Mouse (Mus musculus): ENCODE results near the gene Scly. TPM values are rescaled to one million over a fixed set of nuclear protein-coding genes. Genes with fewer than 3 reads are reported as not detected.

The Scly gene
- polyA plus RNA-seq, 1 experiment, result 113 TPM

GRCm38 (mm10) chr1:91299707-91300426 lies 1.7 kb downstream of the Scly start:
- DNase-seq, result peak; percentile 76
- 20% methylated on average over 5 of the region's 5 CpGs for WGBS
- Histone ChIP-seq H3K36me3 (ENCODE audit: control insufficient read depth, insufficient read depth, low read length) (no peaks in the 10 kb centered on the region; the same call in 1 of the 2 replicates), H3K4me1 (ENCODE audit: control insufficient read depth, insufficient read depth, low read length) (peaks cover 37% of the 10 kb centered on the region), H3K27ac (ENCODE audit: insufficient read depth, low read depth, low read length) (peak overlapping the region; percentile 91), H3K4me3 (ENCODE audit: insufficient read depth, low read depth, low read length) (peak overlapping the region; percentile 90; the same call in 1 of the 2 replicates), H3K27me3 (replicated peaks; ENCODE audit: control insufficient read depth, insufficient read depth, low read length) (no peaks in the 10 kb centered on the region)
- TF ChIP-seq CTCF (conservative IDR thresholded peaks at IDR 0.05; ENCODE audit: insufficient read depth, insufficient read length, low read depth, low read length) (no peak), POLR2A (IDR thresholded peaks at IDR 0.05; ENCODE audit: low read depth, low read length) (no peak)

- 20% methylated on average over 3 of the region's 3 CpGs for WGBS
- Histone ChIP-seq H3K36me3 (ENCODE audit: control insufficient read depth, insufficient read depth, low read length) (no peaks in the 10 kb centered on the region; the same call in 1 of the 2 replicates), H3K4me3 (ENCODE audit: insufficient read depth, low read depth, low read length) (no peak overlapping the region), H3K27me3 (replicated peaks; ENCODE audit: control insufficient read depth, insufficient read depth, low read length) (no peaks in the 10 kb centered on the region), H3K4me1 (ENCODE audit: control insufficient read depth, insufficient read depth, low read length) (peaks cover 37% of the 10 kb centered on the region), H3K27ac (ENCODE audit: insufficient read depth, low read depth, low read length) (peak overlapping the region; percentile 96)
- TF ChIP-seq CTCF (conservative IDR thresholded peaks at IDR 0.05; ENCODE audit: insufficient read depth, insufficient read length, low read depth, low read length) (no peak), POLR2A (IDR thresholded peaks at IDR 0.05; ENCODE audit: low read depth, low read length) (no peak)
- DNase-seq, result peak; percentile 88
These were observed 3.2 kb downstream of the Scly start for GRCm38 (mm10) chr1:91301206-91301920.

- H3K36me3 ChIP-seq (ENCODE audit: control insufficient read depth, insufficient read depth, low read length), result peaks cover under 1% of the 10 kb centered on the region; the same call in 1 of the 2 replicates
- TF ChIP-seq POLR2A (IDR thresholded peaks at IDR 0.05; ENCODE audit: low read depth, low read length), result no peak
- TF ChIP-seq CTCF (conservative IDR thresholded peaks at IDR 0.05; ENCODE audit: insufficient read depth, insufficient read length, low read depth, low read length), result no peak
- H3K27ac ChIP-seq (ENCODE audit: insufficient read depth, low read depth, low read length), result peak overlapping the region; percentile 96
- H3K4me3 ChIP-seq (ENCODE audit: insufficient read depth, low read depth, low read length), result no peak overlapping the region
- peak; percentile 40 for DNase-seq
- WGBS, result 43% methylated on average over 3 of the region's 3 CpGs
- peaks cover 37% of the 10 kb centered on the region for H3K4me1 ChIP-seq (ENCODE audit: control insufficient read depth, insufficient read depth, low read length)
- no peaks in the 10 kb centered on the region for H3K27me3 ChIP-seq (replicated peaks; ENCODE audit: control insufficient read depth, insufficient read depth, low read length)
These were observed 3.9 kb downstream of the Scly start for GRCm38 (mm10) chr1:91302021-91302420.

GRCm38 (mm10) chr1:91304621-91305020 lies 6.5 kb downstream of the Scly start:
- no peak overlapping the region for H3K4me3 ChIP-seq (ENCODE audit: insufficient read depth, low read depth, low read length)
- peaks cover 32% of the 10 kb centered on the region for H3K4me1 ChIP-seq (ENCODE audit: control insufficient read depth, insufficient read depth, low read length)
- TF ChIP-seq POLR2A (IDR thresholded peaks at IDR 0.05; ENCODE audit: low read depth, low read length) (no peak), CTCF (conservative IDR thresholded peaks at IDR 0.05; ENCODE audit: insufficient read depth, insufficient read length, low read depth, low read length) (no peak)
- no peak overlapping the region for H3K27ac ChIP-seq (ENCODE audit: insufficient read depth, low read depth, low read length)
- no peaks in the 10 kb centered on the region for H3K27me3 ChIP-seq (replicated peaks; ENCODE audit: control insufficient read depth, insufficient read depth, low read length)
- H3K36me3 ChIP-seq (ENCODE audit: control insufficient read depth, insufficient read depth, low read length), result peaks cover 2% of the 10 kb centered on the region
- WGBS, result 79% methylated on average over 4 of the region's 4 CpGs
- no peak for DNase-seq

- peak; percentile 57 for DNase-seq
- WGBS, result 74% methylated on average over 13 of the region's 13 CpGs
- peaks cover 2% of the 10 kb centered on the region for H3K36me3 ChIP-seq (ENCODE audit: control insufficient read depth, insufficient read depth, low read length)
These were observed 11.4 kb downstream of the Scly start for GRCm38 (mm10) chr1:91309366-91310085.

GRCm38 (mm10) chr1:91312273-91312672 lies 14.1 kb downstream of the Scly start:
- Histone ChIP-seq H3K4me3 (ENCODE audit: insufficient read depth, low read depth, low read length) (no peak overlapping the region), H3K27ac (ENCODE audit: insufficient read depth, low read depth, low read length) (no peak overlapping the region), H3K4me1 (ENCODE audit: control insufficient read depth, insufficient read depth, low read length) (0 out of 2 replicates have a peak, but pooled peaks cover 3% of the 10 kb centered on the region), H3K27me3 (replicated peaks; ENCODE audit: control insufficient read depth, insufficient read depth, low read length) (no peaks in the 10 kb centered on the region), H3K36me3 (ENCODE audit: control insufficient read depth, insufficient read depth, low read length) (peaks cover 1% of the 10 kb centered on the region)
- TF ChIP-seq CTCF (conservative IDR thresholded peaks at IDR 0.05; ENCODE audit: insufficient read depth, insufficient read length, low read depth, low read length) (no peak), POLR2A (IDR thresholded peaks at IDR 0.05; ENCODE audit: low read depth, low read length) (no peak)
- DNase-seq, result peak; percentile 56
- 74% methylated on average over 4 of the region's 4 CpGs for WGBS

More at GRCm38 (mm10) chr1:91309366-91310085, 11.4 kb downstream of the Scly start:
- no peaks in the 10 kb centered on the region for H3K27me3 ChIP-seq (replicated peaks; ENCODE audit: control insufficient read depth, insufficient read depth, low read length)
- no peak overlapping the region for H3K4me3 ChIP-seq (ENCODE audit: insufficient read depth, low read depth, low read length)
- peak overlapping the region; percentile 27; the same call in 1 of the 2 replicates for H3K27ac ChIP-seq (ENCODE audit: insufficient read depth, low read depth, low read length)
- TF ChIP-seq CTCF (conservative IDR thresholded peaks at IDR 0.05; ENCODE audit: insufficient read depth, insufficient read length, low read depth, low read length) (no peak), POLR2A (IDR thresholded peaks at IDR 0.05; ENCODE audit: low read depth, low read length) (no peak)
- 0 out of 2 replicates have a peak, but pooled peaks cover 3% of the 10 kb centered on the region for H3K4me1 ChIP-seq (ENCODE audit: control insufficient read depth, insufficient read depth, low read length)

Measured in kidney, adult 2 months (tissue).